Mouse (Mus musculus) olfactory bulb, adult 2 months (tissue): ENCODE data around the gene Acot1.

Experiments used
- CTCF ChIP-seq: fragments of 200-500 bp; IDR thresholded peaks from 2 replicates; pipeline ENCODE4 v1.5.1; 2012; ENCODE audit warnings: low read depth, mild to moderate bottlenecking, low read length, moderate library complexity; ENCODE audit not compliant: insufficient read depth
- POLR2A ChIP-seq: fragments of 200-500 bp; IDR thresholded peaks from 2 replicates; pipeline ENCODE4 v1.6.1; 2012; ENCODE audit warnings: mild to moderate bottlenecking, low read depth, low read length, moderate library complexity; ENCODE audit not compliant: insufficient read depth

GRCm38 (mm10) chr12:84052609-84053008 is 43.3 kb downstream of the Acot1 start:
- TF ChIP-seq CTCF (no peak), POLR2A (no peak)
